Mouse (Mus musculus) brown adipose tissue, adult 24 weeks (tissue): ENCODE measurements around the gene Csnk2a2. TPM values are rescaled to one million over a fixed set of nuclear protein-coding genes. Genes with fewer than 3 reads are reported as not detected.

Experiments
- H3K27ac ChIP-seq: fragments of 200-500 bp; replicated peaks from 2 replicates; pipeline ENCODE4 v1.5.1; 2012; ENCODE audit warnings: low read depth, mild to moderate bottlenecking, low read length
- H3K4me1 ChIP-seq: fragments of 200-500 bp; 2 replicates; pipeline ENCODE4 v1.6.1; 2012; ENCODE audit warnings: low read length, mixed read lengths; ENCODE audit not compliant: control insufficient read depth, insufficient read depth, insufficient read length
- H3K4me3 ChIP-seq: fragments of 200-500 bp; 2 replicates; pipeline ENCODE4 v1.5.1; 2012; ENCODE audit warnings: low read depth, mild to moderate bottlenecking, low read length, moderate library complexity; ENCODE audit not compliant: insufficient read depth
- polyA plus RNA-seq: library from polyadenylated mRNA; stranded (reverse); fragments of >200 nt; gene quantifications from 2 replicates; pipeline ENCODE4 v1.2.4, GENCODE M21; 2012; ENCODE audit not compliant: missing spikeins, insufficient read depth, insufficient read length

Gene Csnk2a2
- 23.4 and 32.7 TPM in 2 replicates for polyA plus RNA-seq

DNA sequence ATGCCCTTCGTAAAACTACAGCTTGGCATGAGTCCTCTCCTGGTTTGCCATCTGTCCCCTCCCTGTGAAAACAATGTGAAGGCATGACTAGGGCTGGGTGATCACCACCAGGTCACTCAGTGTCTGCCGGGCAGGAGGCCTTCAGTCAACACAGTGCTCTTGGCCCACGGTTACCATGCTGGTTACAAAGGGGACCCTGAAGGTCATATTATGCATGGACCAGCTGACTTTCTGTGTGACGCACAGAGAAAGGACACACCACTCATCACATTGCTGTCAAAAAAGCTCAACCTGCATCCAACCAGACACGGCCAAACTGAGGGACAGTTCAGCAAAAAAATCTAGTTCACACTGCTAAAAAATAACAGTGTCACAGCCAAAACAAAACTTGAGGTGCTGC, at the start of gene Csnk2a2:
TSS of gene Csnk2a2 (minus strand) at position 34 of the 400 bp plus-strand sequence.
- peak within 1 kb of the TSS; percentile 53 for H3K4me3 ChIP-seq
- no peak within 1 kb of the TSS for H3K27ac ChIP-seq
- H3K4me1 ChIP-seq: peaks cover 3% of the 10 kb centered on the region; the same call in 1 of the 2 replicates

GRCm38 (mm10) chr8:95539487-95539886, 49.6 kb upstream of the Csnk2a2 start:
- no peak overlapping the region for H3K27ac ChIP-seq
- no peak overlapping the region for H3K4me3 ChIP-seq
- no peaks in the 10 kb centered on the region for H3K4me1 ChIP-seq

GRCm38 (mm10) chr8:95533584-95534387, 43.9 kb upstream of the Csnk2a2 start, which contains the start of gene Ccdc113:
Ccdc113 (plus strand) TSS chr8:95534085.
- peak within 1 kb of the TSS; percentile 26 for H3K4me3 ChIP-seq
- H3K27ac ChIP-seq: no peak within 1 kb of the TSS
- no peaks in the 10 kb centered on the region for H3K4me1 ChIP-seq

DNA sequence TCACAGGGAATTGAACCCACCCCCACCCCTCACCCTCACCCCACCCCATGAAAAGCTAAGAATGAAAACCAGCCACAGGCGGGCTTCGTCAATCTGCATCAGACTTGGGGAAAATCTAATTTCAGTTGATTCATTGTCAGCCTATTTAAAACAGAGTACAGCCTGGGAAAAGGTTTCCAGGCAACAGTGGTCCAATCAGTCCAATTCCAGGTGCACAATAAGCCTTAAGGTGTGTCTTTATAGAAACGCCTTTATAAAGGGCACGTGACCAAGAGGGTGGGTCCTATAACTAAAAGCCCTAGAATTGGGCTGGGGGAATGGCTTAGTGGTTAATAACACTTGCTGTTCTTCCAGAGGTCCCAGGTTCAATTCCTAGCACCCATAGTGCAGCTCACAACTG, 42.4 kb upstream of the Csnk2a2 start:
- no peak overlapping the region for H3K4me3 ChIP-seq
- no peak overlapping the region for H3K27ac ChIP-seq
- H3K4me1 ChIP-seq: no peaks in the 10 kb centered on the region

DNA sequence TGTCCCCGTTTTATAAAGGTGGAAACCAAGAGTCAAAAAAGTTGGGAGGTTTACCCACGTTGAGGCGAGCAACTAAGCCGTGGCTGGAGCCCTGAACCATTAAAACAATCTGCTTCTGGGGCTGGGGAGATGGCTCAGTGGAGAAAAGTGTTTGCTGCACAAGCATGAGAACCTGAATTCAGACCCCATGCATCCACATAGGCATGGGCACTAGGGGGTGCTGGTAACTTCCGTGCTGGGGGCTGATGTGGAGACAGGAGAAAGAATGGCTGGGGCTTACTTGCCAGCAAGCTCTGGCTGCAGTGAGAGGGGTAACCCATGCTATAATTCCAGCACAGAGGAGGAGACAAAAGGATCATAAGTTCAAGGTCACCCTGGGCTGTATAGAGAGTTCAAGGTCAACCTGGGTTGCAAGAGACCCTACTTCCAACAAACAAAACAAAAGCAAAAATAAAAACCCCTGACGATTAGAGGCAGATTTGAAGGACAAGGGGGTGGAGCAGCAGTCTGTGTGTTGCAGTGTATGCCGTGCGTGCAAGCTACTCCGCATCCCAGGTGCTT, 39.0 kb upstream of the Csnk2a2 start:
- no peak overlapping the region for H3K4me3 ChIP-seq
- no peak overlapping the region for H3K27ac ChIP-seq

DNA sequence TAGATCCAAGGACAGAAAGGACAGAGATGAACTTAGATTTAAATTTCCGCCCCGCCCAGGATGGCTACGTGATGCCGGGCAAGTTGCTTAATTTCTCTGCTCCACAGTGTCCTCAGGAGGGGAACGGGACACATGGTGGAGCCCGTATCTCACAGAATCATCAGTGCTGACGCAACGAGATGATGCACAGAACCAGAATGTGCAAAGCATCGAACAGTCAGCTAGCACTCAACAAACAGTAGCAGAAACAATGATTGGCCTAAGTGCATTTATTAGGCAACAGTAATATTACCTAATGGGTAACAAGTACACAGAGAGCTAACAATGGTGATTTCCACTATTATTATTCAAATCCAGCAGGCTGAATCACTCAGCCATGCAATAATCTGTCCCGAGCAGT, 38.4 kb upstream of the Csnk2a2 start:
- no peak overlapping the region for H3K27ac ChIP-seq
- H3K4me1 ChIP-seq: no peaks in the 10 kb centered on the region
- no peak overlapping the region for H3K4me3 ChIP-seq

More for the DNA sequence above, 39.0 kb upstream of the Csnk2a2 start:
- no peaks in the 10 kb centered on the region for H3K4me1 ChIP-seq

GRCm38 (mm10) chr8:95523991-95524390, 34.2 kb upstream of the Csnk2a2 start:
- no peaks in the 10 kb centered on the region for H3K4me1 ChIP-seq
- H3K4me3 ChIP-seq: no peak overlapping the region
- H3K27ac ChIP-seq: no peak overlapping the region

DNA sequence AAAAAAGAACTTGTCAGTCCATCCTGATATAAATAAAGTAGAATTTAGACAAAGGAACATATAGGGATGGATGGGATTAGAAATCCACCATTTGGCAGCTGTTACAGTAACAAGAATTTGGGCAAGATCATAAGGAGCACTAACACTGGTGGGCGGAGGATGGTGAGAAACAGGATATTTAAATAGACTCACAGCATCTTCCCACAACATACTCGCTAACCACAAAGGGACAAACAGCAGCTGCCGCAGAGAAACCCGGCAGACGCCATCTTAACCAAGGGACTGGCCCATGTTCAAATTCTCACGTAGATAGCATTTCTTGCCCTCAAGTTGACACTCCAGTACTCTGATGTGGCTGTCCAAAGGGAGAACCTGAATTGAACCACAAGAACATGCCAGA, 27.1 kb upstream of the Csnk2a2 start:
- Histone ChIP-seq H3K27ac (no peak overlapping the region), H3K4me3 (no peak overlapping the region), H3K4me1 (no peaks in the 10 kb centered on the region)

- H3K4me3 ChIP-seq: no peak overlapping the region
- no peak overlapping the region for H3K27ac ChIP-seq
- H3K4me1 ChIP-seq: no peaks in the 10 kb centered on the region
Measured at GRCm38 (mm10) chr8:95513219-95513618, 23.4 kb upstream of the Csnk2a2 start.

GRCm38 (mm10) chr8:95512257-95512656, 22.4 kb upstream of the Csnk2a2 start:
- no peaks in the 10 kb centered on the region for H3K4me1 ChIP-seq
- no peak overlapping the region for H3K27ac ChIP-seq
- H3K4me3 ChIP-seq: no peak overlapping the region

- no peaks in the 10 kb centered on the region for H3K4me1 ChIP-seq
- no peak overlapping the region for H3K4me3 ChIP-seq
- H3K27ac ChIP-seq: no peak overlapping the region
Measured at GRCm38 (mm10) chr8:95506245-95506644, 16.4 kb upstream of the Csnk2a2 start.

GRCm38 (mm10) chr8:95505606-95506005, 15.8 kb upstream of the Csnk2a2 start:
- Histone ChIP-seq H3K27ac (no peak overlapping the region), H3K4me1 (no peaks in the 10 kb centered on the region), H3K4me3 (no peak overlapping the region)

DNA sequence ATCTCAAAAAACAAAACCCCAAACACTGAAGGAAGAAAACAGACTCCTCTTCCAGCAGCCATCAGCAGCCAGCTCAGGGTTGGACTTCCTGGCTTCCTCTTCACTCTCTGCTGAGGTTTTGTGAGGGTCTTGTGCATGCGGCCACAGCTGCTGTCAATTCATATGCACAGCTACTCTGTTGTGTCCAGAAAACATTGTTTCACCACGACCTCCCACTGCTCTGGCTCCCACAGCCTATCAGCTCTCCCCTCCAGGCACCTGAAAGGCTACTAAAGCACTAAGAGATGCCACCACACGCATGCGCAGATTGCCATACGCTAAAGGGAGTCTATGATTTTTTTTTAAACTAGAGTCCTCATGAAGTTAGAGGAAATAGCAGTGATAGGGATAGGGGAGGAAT, 15.0 kb upstream of the Csnk2a2 start:
- no peaks in the 10 kb centered on the region for H3K4me1 ChIP-seq
- H3K27ac ChIP-seq: no peak overlapping the region
- H3K4me3 ChIP-seq: no peak overlapping the region

GRCm38 (mm10) chr8:95502431-95502830, 12.6 kb upstream of the Csnk2a2 start:
- Histone ChIP-seq H3K4me1 (no peaks in the 10 kb centered on the region), H3K27ac (no peak overlapping the region), H3K4me3 (no peak overlapping the region)

GRCm38 (mm10) chr8:95500436-95500835, 10.6 kb upstream of the Csnk2a2 start:
- H3K4me1 ChIP-seq: no peaks in the 10 kb centered on the region
- H3K4me3 ChIP-seq: no peak overlapping the region
- no peak overlapping the region for H3K27ac ChIP-seq
